Mouse (Mus musculus): ENCODE results near the gene Il16.
"Not testable (repeated sequence)": the region's sequence is repeated elsewhere in the genome, so short reads cannot be mapped to it uniquely, and the experiment has no call there.

The Il16 gene

DNA sequence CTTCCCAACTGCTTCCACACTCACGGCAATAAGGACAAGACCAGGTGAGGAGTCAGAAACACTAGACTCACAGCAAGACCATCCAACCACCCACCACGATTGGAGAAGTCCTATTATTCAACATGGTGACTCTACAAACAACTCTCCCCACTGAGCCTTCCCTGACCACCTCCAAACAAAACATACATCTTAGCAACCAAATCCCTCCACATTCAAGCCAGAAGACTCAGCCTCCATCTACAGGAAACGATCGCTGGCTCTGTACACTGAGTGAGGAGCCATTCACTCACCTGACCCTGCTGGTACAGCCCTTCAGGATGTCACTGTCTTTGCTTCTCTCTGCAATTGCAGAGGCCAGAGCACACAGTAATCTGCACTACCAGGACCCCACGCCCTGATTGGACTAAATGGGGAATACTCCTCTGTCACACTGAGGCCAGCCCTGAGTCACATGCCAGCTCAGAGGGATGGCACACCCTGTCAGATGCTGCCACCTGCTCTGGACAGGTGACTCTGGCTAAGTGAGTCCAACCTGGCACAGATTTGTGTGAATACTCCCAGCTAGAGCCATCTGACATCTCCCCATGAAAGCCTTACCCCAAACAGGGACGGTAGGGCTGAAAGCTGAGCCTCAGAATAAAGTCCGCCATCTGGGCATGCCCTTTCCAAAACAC lies 10.3 kb downstream of the Il16 start:
- no peak for DNase-seq

DNA sequence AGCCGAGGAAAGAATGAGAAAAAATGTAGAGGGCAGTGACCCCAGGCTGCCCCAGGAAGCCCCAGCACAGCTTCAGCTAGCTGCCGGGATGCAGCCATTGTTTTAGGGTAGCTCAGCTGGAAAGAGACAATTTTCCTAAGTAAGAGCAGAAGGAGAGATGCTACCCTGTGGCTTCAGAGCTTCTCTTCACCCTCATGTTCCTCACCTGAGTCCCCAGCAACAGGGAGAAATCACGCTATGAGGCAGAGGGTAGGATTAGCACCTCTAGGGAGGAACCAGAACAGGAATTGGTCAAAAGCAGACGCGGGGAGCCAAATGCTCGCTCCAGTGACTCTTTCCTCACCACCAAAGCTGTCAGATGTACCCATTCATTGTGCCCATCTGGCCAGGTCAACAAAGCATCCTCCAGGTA lies 10.8 kb downstream of the Il16 start:
- no peak for DNase-seq

DNA sequence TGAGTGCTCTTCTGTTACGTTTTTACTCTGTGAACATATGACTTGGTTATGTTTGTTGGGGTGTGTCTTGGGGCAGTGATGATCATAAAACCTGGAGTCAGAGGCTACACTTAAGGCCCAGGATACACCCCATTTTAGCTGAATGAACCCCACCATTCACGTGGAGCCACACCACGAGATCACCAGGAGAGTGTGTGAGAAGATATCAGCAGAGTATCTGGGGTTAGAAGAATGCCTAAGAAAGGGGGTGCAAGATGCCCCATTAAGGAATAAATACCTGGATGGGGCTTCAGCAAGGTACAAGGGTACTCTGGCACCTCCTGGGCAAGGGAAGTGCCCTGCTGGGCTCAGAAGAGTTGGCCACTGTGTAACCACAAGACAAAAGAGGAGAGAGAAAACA lies 11.3 kb downstream of the Il16 start:
- no peak for DNase-seq

DNA sequence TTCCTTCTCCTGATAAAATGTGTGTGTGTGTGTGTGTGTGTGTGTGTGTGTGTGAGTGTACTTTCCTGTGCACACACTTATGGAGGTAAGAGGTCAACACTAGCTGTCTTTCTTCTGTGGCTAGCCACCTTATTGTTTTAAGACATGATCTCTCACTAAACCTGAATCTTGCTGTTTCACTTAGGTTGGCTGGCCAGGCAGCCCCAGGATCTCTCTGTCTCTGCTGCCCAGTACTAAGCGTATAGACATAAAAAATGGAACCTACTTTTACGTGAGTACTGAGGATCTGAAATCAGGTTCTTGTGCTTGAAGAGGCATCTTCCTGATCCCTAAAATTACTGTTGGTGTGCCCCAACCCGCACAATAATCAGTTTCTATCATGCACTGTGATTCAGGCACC lies 12.7 kb downstream of the Il16 start:
- no peak for DNase-seq

- DNase-seq = no peak
These were observed 13.4 kb downstream of the Il16 start for GRCm38 (mm10) chr7:83731961-83732666.

DNA sequence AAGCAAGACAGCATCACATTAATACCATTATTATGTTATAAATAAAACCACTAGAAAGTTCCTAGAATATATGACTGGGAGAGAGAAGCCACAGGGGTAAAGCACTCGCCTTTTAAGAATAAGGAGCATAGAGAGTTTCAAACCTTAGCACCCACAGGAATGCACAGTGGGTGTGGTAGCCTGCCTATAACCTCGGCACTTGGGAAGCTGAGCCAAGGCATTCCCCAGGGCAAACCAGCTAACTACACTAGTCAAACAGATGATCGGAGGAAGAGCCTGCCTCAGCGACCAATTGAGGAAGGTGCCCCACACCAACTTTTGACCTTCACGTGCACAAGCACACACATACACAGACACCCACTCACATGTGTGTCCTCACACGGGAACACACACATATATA lies 14.2 kb downstream of the Il16 start:
- no peak for DNase-seq

- DNase-seq = no peak
These were observed 18.4 kb downstream of the Il16 start for GRCm38 (mm10) chr7:83726936-83727632.

DNA sequence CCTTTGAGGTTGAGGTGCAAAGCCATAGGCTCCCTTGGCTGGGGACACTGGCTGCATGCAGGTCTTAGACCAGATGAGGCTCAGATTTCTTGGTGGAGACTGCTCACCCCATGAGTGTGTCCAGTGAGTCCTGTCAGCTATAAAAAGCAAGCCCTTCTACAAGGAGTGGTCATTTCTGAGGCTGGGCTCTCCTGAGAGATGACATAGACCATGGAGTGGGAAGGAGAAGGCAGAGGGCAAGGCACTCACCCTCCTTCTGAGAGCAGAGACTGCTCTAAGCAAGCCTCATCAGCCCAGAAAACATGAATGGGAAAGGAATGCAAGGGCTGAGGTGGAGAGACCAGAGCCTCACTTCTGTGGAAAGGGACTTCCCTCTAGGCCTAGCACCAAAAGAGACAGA lies 19.7 kb downstream of the Il16 start:
- no peak for DNase-seq

DNA sequence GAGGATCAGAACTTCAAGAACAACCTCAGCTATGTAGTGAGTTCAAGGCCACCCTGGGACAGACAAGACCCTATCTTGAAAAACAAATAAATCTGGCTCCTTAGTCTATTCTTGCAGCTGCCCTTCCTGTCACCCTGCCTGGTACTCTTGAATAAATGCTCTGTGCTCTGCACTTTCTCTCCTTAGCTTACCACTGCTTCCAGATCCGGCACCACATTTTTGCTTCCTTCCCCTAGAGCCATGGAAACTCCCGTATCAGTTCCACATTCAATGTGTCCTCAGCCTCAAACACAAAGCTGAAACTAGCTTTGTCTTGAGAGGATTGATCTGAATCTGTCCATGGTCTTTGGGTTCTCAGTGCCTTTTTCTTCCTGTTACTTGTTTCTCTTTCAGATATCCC lies 21.0 kb downstream of the Il16 start:
- DNase-seq = no peak

- DNase-seq = no peak
These were observed 21.6 kb downstream of the Il16 start for GRCm38 (mm10) chr7:83723954-83724353.

GRCm38 (mm10) chr7:83723221-83723620 lies 22.3 kb downstream of the Il16 start:
- no peak for DNase-seq

GRCm38 (mm10) chr7:83722485-83722884 lies 23.0 kb downstream of the Il16 start:
- DNase-seq = peak; percentile 11

DNA sequence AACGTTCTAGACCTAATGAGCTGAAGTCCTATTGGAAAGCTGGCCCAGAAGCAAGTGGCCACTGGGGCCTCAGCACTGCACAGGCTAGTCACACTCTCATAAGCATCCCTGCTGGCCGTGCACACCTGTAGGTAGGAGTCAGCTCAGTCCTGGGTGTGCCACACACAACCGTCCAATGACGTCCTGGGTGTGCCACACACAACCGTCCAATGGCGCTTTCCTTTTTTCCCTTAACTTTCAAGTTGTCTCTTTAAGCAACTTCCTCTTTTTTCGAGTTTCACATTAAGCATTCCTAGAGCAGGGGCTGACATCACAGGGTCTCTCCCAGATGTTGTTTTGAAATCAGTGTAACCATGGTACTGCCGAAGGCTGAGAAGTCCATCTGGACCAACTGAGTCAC lies 25.3 kb downstream of the Il16 start:
- no peak for DNase-seq

DNA sequence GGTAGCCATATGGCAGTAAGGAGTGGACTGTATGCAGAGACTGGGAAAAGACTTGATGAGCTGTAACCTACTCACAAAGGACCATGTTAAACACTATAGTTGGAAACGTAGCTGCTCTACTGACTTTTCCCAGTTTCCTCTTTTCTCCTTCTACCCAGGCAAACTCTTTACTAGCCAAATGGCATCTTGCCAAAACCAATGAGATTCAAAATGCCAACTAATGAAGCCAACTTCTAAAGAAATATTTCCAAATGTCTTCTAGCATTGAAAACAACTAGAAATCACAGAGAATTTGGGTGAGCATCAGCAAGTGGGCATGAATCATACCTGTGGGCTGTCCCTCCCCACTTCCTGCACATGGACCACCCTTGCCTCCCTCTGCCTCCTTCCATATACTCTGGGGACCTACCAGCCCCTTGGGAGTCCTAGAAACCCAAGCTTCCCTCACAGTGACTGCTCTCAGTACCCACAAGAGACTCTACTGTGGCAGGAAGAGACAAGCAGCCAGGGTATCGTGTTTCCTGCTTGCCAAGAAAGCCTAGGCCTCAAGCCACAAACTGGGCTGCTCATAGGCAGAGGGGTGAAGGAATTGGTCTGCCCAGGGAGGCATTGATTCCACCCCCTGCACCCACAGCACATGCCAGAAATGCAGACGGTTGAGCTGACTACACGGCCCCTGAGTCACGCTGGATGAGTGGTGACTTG lies 28.4 kb downstream of the Il16 start:
- no peak for DNase-seq

DNA sequence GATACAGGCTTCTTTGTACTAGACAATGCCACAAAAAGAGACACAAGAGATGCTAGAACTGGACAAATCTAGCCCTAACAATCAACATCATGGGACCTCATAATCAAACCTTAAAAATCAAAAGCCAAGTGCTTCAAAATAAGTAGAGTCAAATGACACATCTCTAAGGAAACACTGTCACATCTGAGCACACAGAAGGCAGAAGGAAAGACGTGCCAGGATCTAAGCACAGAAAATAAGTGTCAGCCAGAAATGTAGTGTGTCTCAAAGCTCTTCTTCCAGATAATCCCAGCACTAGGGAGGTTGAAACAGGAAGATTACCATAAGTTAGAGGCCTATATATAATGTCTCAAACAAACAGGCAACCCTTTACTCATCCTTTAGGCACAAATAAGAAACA lies 31.9 kb downstream of the Il16 start:
- no peak for DNase-seq

DNA sequence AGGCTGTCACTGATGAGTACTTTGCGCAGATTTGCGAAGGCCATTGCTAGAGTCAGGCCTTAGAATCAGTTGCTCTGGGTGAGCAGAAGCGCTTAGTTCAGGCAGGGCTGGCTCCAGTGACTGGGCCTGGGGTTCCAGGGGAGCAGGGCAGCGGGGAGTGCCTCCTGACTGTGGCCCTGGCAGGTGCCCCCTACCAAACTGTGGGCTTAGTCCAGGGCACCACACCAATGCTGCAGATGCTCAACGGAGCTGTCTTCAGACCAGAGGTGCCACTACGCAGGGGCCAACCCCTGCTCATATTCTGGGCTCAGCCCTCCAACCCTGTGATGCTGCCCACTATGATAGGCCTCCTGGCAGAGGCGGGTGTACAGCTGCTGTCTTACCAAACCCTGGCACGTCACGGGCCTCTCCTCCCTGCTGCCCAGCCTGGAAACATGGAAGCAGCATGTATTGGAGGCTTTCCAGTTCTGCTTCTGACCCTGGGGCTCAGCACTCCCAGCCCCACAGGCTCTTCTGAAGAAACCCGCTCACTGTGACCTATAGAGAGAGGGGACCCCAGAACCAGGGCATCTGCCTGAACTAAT lies 33.8 kb downstream of the Il16 start:
- DNase-seq = not testable (repeated sequence)

GRCm38 (mm10) chr7:83703046-83703775 lies 42.3 kb downstream of the Il16 start:
- DNase-seq = no peak

DNA sequence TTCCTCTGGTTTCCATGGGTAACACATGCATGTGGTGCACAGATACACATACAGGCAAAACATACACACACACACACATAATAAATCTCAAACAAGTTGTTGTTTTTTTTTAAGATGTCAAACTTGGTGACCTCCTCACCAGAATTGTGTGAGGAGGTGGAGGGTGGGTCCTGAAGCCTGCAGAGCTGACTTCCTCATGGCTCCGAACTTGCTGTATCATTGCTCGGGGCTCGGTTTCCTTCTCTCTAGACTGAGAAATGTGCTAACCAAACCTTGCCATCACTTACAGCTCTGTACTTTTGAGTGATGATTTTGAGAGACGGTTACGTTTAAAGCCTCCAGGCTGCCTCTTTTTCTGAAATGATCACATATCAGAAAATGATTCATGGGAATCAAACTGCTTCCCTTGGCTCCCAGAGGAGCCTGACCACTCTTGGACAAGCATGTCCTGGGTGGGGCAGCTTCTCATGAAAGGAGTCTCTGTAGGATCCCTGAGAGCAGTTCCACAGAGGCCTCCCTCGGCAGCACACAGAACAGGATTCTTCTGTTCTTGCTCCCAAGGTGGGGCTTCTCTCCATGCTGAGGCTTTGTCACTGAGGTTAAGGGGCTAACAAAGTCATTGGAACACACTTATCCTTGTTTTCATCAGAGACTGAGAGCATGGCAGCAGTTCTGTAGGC lies 46.3 kb downstream of the Il16 start:
- no peak for DNase-seq

- DNase-seq = peak; percentile 17
These were observed 49.9 kb downstream of the Il16 start for GRCm38 (mm10) chr7:83695449-83696212.

GRCm38 (mm10) chr7:83682640-83683274 lies 62.8 kb downstream of the Il16 start:
- no peak for DNase-seq
